Mouse (Mus musculus) spleen, adult 2 months (tissue): ENCODE data around the gene Mybpc2. TPM values are rescaled to one million over a fixed set of nuclear protein-coding genes. Genes with fewer than 3 reads are reported as not detected.
A peak's percentile ranks its signal among the peaks of the same experiment; 100 is the strongest.

Source experiments
- DNase-seq, 2 experiments: peaks; one replicate each; pipeline versions ENCODE4 v3.0.0 to v3.0.0-alpha.2; 2012 to 2021; ENCODE audit warnings: low spot score in 2 of 2, low read depth in 1 of 2
- H3K27ac ChIP-seq: fragments of 200-500 bp; 2 replicates; pipeline ENCODE4 v1.5.1; 2012; ENCODE audit warnings: low read length, inconsistent platforms; ENCODE audit not compliant: insufficient read depth
- H3K27me3 ChIP-seq: fragments of 200-500 bp; 2 replicates; pipeline ENCODE4 v1.6.1; 2012; ENCODE audit warnings: mild to moderate bottlenecking, moderate library complexity, low read length, inconsistent platforms; ENCODE audit not compliant: control insufficient read depth, insufficient read depth
- H3K36me3 ChIP-seq: fragments of 200-500 bp; 2 replicates; pipeline ENCODE4 v1.6.1; 2012; ENCODE audit warnings: mild to moderate bottlenecking, low read length, inconsistent platforms; ENCODE audit not compliant: control insufficient read depth, insufficient read depth
- H3K4me1 ChIP-seq: fragments of 200-500 bp; 2 replicates; pipeline ENCODE4 v1.6.1; 2011; ENCODE audit warnings: inconsistent platforms; ENCODE audit not compliant: control insufficient read depth, insufficient read depth, insufficient read length
- H3K4me3 ChIP-seq: fragments of 200-500 bp; 2 replicates; pipeline ENCODE4 v1.5.1; 2011; ENCODE audit warnings: mild to moderate bottlenecking, inconsistent platforms; ENCODE audit not compliant: insufficient read depth, insufficient read length; ENCODE audit errors: extremely low read depth
- CTCF ChIP-seq: fragments of 200-500 bp; IDR thresholded peaks from 2 replicates; pipeline ENCODE4 v1.5.1; 2011; ENCODE audit warnings: mild to moderate bottlenecking, inconsistent platforms; ENCODE audit not compliant: insufficient read depth, insufficient read length, insufficient replicate concordance; ENCODE audit errors: extremely low read depth
- POLR2A ChIP-seq: fragments of 200-500 bp; IDR thresholded peaks from 2 replicates; pipeline ENCODE4 v1.6.1; 2011; ENCODE audit warnings: low read depth, low read length, inconsistent platforms
- WGBS: fragments of 180-500 bp; shearing (Covaris S2); methylation state at CpG from one replicate; pipeline ENCODE4 v1.1.7; 2018; 5-methylcytosine and 5-hydroxymethylcytosine counted together
- polyA plus RNA-seq: library from polyadenylated mRNA; depleted of rRNA; stranded (reverse); fragments of >200 nt; gene quantifications from 2 replicates; pipeline ENCODE4 v1.2.3, GENCODE M21; 2012; rRNA removed

Gene Mybpc2
- polyA plus RNA-seq, 1 experiment: 1.4 TPM

DNA sequence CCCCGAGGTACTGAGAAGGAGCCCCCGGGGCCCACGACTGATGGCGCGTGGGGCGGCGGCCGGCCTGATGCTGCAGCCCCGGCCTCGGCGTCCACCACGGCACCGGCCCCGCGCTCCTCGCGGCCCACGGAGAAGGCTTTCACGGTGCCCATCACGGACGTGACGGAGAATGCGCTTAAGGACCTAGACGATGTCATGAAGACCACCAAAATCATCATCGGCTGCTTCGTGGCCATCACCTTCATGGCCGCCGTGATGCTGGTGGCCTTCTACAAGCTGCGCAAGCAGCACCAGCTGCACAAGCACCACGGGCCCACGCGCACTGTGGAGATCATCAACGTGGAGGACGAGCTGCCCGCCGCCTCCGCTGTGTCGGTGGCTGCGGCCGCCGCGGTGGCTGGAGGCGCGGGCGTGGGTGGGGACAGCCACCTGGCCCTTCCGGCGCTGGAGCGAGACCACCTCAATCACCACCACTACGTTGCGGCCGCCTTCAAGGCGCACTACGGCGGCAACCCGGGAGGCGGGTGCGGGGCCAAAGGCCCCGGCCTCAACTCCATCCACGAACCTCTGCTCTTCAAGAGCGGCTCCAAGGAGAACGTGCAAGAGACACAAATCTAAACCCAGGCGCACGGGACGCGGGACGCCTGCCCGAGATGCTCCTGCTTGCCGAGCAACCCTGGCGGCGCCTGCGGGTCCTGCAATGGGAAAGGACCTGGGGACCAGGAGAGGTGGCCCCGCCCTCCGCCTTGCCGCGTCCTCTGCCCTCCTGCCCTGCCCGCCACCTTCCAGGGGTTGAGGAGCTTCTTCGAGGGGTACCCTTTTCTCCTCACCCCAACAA is 62.0 kb downstream of the Mybpc2 start:
- WGBS: 17% methylated on average over 63 of the region's 77 CpGs
- no peaks in the 10 kb centered on the region for H3K36me3 ChIP-seq
- no peak for DNase-seq
- peaks cover 8% of the 10 kb centered on the region; the same call in 1 of the 2 replicates for H3K27me3 ChIP-seq
- H3K4me1 ChIP-seq: no peaks in the 10 kb centered on the region
- no peak overlapping the region for H3K4me3 ChIP-seq
- TF ChIP-seq CTCF (no peak), POLR2A (no peak)
- H3K27ac ChIP-seq: no peak overlapping the region

DNA sequence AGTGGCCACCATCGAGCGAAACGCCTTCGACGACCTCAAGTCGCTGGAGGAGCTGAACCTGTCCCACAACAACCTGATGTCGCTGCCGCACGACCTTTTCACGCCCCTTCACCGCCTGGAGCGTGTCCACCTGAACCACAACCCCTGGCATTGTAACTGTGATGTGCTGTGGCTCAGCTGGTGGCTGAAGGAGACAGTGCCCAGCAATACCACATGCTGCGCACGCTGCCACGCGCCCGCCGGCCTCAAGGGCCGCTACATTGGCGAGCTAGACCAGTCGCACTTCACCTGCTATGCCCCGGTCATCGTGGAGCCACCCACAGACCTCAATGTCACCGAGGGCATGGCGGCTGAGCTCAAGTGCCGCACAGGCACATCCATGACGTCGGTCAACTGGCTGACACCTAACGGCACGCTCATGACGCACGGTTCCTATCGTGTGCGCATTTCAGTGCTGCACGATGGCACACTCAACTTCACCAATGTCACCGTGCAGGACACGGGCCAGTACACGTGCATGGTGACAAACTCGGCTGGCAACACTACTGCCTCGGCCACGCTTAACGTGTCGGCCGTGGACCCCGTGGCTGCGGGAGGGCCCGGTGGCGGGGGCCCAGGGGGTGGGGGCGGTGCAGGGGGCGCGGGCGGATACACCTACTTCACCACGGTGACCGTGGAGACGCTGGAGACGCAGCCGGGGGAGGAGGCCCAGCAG is 62.8 kb downstream of the Mybpc2 start:
- WGBS: 52% methylated on average over 57 of the region's 57 CpGs
- H3K36me3 ChIP-seq: no peaks in the 10 kb centered on the region
- DNase-seq: no peak
- no peak overlapping the region for H3K4me3 ChIP-seq
- H3K27me3 ChIP-seq: peaks cover 8% of the 10 kb centered on the region; the same call in 1 of the 2 replicates
- H3K4me1 ChIP-seq: no peaks in the 10 kb centered on the region
- no peak overlapping the region for H3K27ac ChIP-seq
- TF ChIP-seq POLR2A (no peak), CTCF (no peak)

DNA sequence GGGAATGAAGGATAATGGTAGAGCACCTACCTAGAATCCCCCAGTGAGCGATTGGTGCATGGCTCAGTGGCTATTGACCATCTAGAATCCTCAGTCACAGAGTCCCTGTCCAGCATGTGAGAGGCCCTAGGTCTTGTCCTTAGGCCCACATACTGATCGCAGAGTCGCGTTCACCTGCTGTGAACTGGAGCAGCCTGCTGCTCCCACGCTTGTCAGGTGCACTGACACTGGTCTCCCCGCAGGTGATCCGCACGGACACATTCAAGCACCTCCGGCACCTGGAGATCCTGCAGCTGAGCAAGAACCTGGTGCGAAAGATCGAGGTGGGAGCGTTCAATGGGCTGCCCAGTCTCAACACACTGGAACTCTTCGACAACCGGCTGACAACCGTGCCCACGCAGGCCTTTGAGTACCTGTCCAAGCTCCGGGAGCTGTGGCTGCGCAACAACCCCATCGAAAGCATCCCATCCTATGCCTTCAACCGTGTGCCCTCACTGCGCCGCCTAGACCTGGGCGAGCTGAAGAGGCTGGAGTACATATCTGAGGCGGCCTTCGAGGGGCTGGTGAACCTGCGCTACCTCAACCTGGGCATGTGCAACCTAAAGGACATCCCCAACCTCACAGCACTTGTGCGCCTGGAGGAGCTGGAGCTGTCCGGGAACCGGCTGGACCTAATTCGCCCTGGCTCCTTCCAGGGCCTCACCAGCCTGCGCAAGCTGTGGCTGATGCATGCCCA is 63.5 kb downstream of the Mybpc2 start:
- Histone ChIP-seq H3K4me3 (no peak overlapping the region), H3K4me1 (no peaks in the 10 kb centered on the region), H3K27ac (no peak overlapping the region), H3K36me3 (no peaks in the 10 kb centered on the region), H3K27me3 (peaks cover 8% of the 10 kb centered on the region; the same call in 1 of the 2 replicates)
- 75% methylated on average over 31 of the region's 31 CpGs for WGBS
- TF ChIP-seq CTCF (no peak), POLR2A (no peak)
- DNase-seq: no peak

DNA sequence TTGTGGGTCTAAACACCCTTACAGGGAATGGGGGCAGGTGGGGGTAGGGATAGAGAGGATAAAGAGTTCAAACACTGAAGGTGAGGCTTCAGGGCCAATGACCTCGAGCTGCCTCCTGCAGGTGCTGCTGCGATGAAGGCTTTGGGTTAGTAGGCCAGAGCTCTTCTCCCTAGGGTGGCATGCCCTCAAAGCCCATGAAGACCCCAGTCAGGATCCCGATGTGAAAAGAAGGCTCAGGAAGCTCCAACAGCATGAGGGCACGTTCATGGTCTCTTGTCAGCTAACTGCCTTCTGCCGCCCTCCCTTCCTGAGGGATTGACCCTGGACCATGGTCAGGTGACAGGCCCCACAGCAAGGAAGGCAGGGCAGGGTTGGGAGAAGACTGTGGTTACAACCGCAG is 64.4 kb downstream of the Mybpc2 start:
- TF ChIP-seq POLR2A (no peak), CTCF (no peak)
- Histone ChIP-seq H3K27ac (no peak overlapping the region), H3K4me1 (no peaks in the 10 kb centered on the region), H3K36me3 (no peaks in the 10 kb centered on the region), H3K4me3 (no peak overlapping the region), H3K27me3 (peaks cover 8% of the 10 kb centered on the region; the same call in 1 of the 2 replicates)
- no peak for DNase-seq
- WGBS: 66% methylated on average over 6 of the region's 6 CpGs

DNA sequence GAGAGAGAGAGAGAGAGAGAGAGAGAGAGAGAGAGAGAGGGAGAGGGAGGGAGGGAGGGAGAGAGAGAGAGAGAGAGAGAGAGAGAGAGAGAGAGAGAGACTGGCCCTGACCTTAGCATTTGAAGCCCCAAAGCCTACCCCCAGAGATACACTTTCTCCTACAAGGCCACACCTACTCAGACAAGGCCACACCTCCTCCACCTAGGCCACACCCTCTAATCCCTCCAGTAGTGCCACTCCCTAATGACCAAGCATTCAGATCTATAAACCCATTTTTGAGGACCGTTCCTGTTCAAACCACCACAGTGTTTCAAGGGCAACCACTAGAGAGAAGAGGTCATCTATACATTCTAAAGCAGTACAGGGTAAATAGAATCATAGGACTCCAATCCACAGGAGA is 68.2 kb downstream of the Mybpc2 start:
- Histone ChIP-seq H3K4me1 (no peaks in the 10 kb centered on the region), H3K4me3 (no peak overlapping the region), H3K27ac (no peak overlapping the region), H3K36me3 (no peaks in the 10 kb centered on the region), H3K27me3 (no peaks in the 10 kb centered on the region)
- peak in 1 of 2 experiments; percentile 1 for DNase-seq
- TF ChIP-seq POLR2A (no peak), CTCF (no peak)
- WGBS: 78% methylated on average over 1 of the region's 1 CpGs

DNA sequence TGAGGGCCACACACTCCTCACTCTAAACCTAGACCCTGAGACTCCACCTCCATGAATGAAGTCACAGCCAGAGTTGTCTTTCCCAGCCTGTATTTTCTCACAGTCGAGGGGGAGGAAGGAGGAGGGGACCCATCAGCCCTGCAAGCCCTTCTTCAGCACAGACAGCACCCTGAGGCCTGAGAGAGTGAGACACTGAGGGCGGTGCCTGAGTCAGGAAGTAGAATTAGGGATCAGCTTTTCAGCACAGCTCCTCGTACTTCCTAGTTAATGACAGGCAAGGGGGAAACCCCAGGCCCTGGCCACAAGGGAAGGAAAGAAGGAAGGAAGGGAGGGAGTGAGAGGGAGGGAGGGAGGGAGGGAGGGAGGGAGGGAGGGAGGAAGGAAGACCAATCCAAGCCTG is 71.2 kb downstream of the Mybpc2 start:
- 2% methylated on average over 3 of the region's 3 CpGs for WGBS
- TF ChIP-seq CTCF (no peak), POLR2A (no peak)

More for the DNA sequence above, 71.2 kb downstream of the Mybpc2 start:
- Histone ChIP-seq H3K27me3 (no peaks in the 10 kb centered on the region), H3K4me1 (no peaks in the 10 kb centered on the region), H3K4me3 (no peak overlapping the region), H3K27ac (no peak overlapping the region), H3K36me3 (no peaks in the 10 kb centered on the region)
- DNase-seq: no peak

Other genes starting within 250 kb of the Mybpc2 start
- 4.0 and 5.2 TPM in 2 replicates for gene Clec11a, start 217.8 kb downstream of the Mybpc2 start, polyA plus RNA-seq
- 4.5 and 4.8 TPM in 2 replicates for gene Shank1, start 214.4 kb downstream of the Mybpc2 start, polyA plus RNA-seq
- 1.2 and 2.5 TPM in 2 replicates for gene Syt3, start 140.6 kb downstream of the Mybpc2 start, polyA plus RNA-seq
- 0.40 and 0.68 TPM in 2 replicates for gene 1700008O03Rik, start 138.8 kb downstream of the Mybpc2 start, polyA plus RNA-seq
- gene Lrrc4b, start 95.6 kb downstream of the Mybpc2 start, polyA plus RNA-seq: 0.22 and 0.23 TPM in 2 replicates
- gene Aspdh, start 59.3 kb downstream of the Mybpc2 start, polyA plus RNA-seq: 0.40 TPM in 1 of 2 replicates, not detected in the other
- gene Josd2, start 56.7 kb downstream of the Mybpc2 start, polyA plus RNA-seq: 124 and 171 TPM in 2 replicates
- 188 and 231 TPM in 2 replicates for gene Emc10, start 28.1 kb downstream of the Mybpc2 start, polyA plus RNA-seq
- gene Fam71e1, start 28.1 kb downstream of the Mybpc2 start, polyA plus RNA-seq: 5.1 and 7.3 TPM in 2 replicates
- 285 and 365 TPM in 2 replicates for gene Spib, start 7.4 kb upstream of the Mybpc2 start, polyA plus RNA-seq
- 118 and 121 TPM in 2 replicates for gene Pold1, start 24.2 kb upstream of the Mybpc2 start, polyA plus RNA-seq
- gene Nr1h2, start 29.3 kb upstream of the Mybpc2 start, polyA plus RNA-seq: 162 and 211 TPM in 2 replicates
- gene Napsa, start 47.7 kb upstream of the Mybpc2 start, polyA plus RNA-seq: 256 and 335 TPM in 2 replicates
- gene Kcnc3, start 66.0 kb upstream of the Mybpc2 start, polyA plus RNA-seq: 3.5 and 4.2 TPM in 2 replicates
- gene Myh14, start 146.2 kb upstream of the Mybpc2 start, polyA plus RNA-seq: 0.09 and 0.63 TPM in 2 replicates
- gene Izumo2, start 184.1 kb upstream of the Mybpc2 start, polyA plus RNA-seq: not detected in 2 replicates
- gene Vrk3, start 223.8 kb upstream of the Mybpc2 start, polyA plus RNA-seq: 46.4 and 52.5 TPM in 2 replicates
- 0.25 and 0.27 TPM in 2 replicates for gene Zfp473, start 226.4 kb upstream of the Mybpc2 start, polyA plus RNA-seq